Mouse (Mus musculus): ENCODE data around the gene Mup6.
"Not testable (repeated sequence)": the region's sequence is repeated elsewhere in the genome, so short reads cannot be mapped to it uniquely, and the experiment has no call there.

Gene Mup6

GRCm38 (mm10) chr4:59963405-59964344 lies at the start of gene Mup6:
Mup6 (plus strand) TSS chr4:59964294.
- no peak for DNase-seq

DNA sequence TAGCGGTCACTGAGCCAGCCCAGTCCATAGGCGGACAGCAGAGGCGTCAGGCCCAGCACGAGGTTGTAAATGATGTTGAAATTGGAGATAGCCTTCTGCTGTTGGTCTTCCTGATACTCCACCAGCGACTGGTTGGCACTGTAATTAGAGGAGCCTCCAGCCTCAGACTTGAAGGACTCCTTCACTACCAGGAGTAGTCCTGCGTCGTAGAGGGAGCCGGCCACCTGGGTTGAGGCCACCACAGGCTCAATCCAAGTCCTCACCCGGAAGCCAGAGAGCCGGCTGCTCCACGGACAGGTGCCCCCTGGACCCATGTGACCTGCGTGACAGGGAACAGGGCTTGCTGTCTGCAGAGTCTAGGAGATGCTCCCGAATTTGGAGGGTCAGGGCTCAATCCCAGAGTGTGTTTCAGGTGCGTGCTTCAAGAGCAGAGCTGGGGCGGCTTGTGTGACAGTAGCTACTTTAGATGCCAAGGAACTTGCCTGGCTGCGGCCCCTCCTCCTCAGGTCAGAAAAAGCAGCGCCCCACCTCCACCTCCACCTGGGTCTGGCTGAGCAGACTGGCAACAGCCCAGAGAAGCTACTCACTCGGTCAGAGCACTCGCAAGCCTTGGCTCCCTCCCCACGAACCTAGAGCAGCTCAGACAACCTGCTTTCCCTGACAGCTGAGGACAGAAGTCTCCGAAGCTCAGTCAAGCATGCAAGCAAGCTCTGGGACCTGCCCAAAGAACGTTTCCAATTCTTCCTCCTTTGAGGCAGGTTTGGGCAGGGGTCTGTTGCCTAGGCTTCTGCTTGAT lies 49.3 kb upstream of the Mup6 start, which contains the start of gene Slc46a2:
Gene Slc46a2, minus strand, starts transcription at position 449 of the 796 bp plus-strand sequence.
- peak; percentile 34 for DNase-seq

DNA sequence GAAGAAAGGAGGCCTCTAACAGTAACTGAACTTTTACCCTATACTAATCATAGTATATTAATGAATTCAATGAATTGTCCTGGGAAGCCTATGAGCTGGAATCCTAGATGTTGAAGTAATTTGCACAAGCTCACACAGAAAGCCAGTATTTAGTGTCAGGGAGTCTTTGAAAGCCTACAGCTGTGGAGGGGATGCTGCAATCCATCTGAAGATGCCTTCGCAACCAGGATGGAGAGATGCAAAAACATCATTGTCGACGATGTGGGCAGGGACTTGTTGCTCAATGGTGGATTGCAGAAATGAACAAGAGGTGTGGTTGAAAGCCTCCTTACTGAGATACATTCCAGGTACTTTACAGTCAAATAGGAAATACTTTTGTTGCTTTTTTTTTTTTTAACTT lies 46.1 kb upstream of the Mup6 start:
- no peak for DNase-seq

DNA sequence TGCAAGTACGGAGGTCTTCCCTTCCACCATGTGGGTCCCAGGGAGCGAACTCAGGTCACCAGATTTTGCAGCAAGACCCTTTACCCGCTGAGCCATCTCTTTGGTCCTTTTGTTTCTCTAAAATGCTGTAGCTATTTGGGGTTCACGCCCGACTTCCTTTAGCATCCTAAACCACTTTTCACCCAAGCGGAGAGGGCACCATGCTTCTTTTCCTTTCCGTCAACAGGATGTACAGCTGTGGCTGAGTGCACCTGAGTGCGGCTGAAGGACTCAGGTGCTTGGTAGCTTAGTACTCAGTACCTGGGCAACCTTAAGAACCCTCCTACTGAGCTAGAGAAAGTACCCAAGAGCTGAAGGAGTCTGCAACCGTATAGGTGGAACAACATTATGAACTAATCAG lies 39.0 kb upstream of the Mup6 start:
- no peak for DNase-seq

- DNase-seq, result no peak
Observed at GRCm38 (mm10) chr4:59927666-59928065, 36.4 kb upstream of the Mup6 start.

GRCm38 (mm10) chr4:59928347-59928746 lies 35.7 kb upstream of the Mup6 start:
- peak; percentile 66 for DNase-seq

DNA sequence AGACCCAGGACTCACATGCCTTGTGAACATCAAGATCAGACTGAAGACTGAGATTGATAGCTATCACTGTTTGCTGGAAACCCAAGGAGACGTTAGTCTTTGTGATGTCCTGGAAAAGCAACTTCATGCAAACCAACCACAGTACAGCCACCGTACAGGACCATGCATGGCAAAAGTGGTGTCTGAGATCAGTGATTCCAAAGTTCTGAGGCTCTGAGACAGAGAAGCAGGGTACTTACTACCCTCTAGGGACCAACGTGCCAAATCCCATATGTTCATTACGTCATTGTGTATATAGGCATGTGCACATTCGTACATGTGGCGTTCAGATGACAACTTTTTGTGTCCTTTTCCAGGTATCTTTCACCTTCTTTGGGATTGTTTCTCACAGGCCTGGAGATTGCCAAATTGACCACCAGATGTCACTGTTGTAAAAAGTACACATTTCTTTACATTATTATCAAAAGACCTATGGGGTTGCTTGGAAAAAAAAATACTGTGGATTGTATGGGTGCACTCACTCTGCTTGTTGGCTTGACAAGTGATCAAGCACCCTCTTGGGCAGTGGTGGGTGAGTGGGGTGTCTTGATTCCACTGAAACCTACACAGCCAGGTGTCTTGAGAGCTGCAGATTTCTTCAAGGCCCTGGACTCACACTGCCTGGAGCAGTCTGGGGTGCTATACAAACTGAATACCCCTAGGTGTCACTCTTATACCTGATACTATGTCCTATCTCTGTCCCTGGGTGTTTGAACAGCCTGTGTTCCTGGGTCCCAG lies 31.4 kb upstream of the Mup6 start:
- peak; percentile 24 for DNase-seq

- DNase-seq, result no peak
Observed at GRCm38 (mm10) chr4:59937543-59937942, 26.6 kb upstream of the Mup6 start.

GRCm38 (mm10) chr4:59960610-59961009 lies 3.5 kb upstream of the Mup6 start, which contains the start of gene Mup4:
Mup4 (minus strand) TSS chr4:59960710.
- DNase-seq, result no peak

DNA sequence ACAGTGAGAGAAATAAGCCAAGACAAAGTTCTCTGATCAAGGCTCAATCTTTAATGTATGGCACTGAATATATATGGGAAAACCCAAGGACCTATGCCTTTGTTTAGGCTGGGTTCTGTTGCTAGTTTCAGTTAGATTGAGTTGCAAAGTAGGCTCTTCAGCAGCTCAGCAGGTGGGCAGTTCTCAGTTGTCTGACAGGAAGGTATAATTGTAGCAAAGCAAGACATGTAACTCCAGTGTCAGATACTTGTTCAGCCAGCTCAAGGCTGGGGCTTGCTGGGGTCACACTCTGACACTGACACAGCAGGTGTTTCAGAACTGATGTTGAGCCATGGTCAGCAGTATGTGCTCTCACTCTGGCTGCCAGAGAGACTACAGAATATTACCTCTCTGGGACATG lies 33.8 kb downstream of the Mup6 start:
- DNase-seq, result not testable (repeated sequence)

GRCm38 (mm10) chr4:60020141-60020540 lies 56.0 kb downstream of the Mup6 start:
- DNase-seq, result not testable (repeated sequence)

GRCm38 (mm10) chr4:60029334-60030111 lies 65.4 kb downstream of the Mup6 start:
- not testable (repeated sequence) for DNase-seq
